Mouse (Mus musculus): Measurements from ENCODE around the gene Trim3. TPM values are rescaled to one million over a fixed set of nuclear protein-coding genes. Genes with fewer than 3 reads are reported as not detected.

The Trim3 gene
- 3.7 and 3.8 TPM in 2 replicates for polyA plus RNA-seq (2015; fragmentation: Nextera tagmentation; extraction: Ambion mirVana)

- Histone ChIP-seq H3K4me3 (replicated peaks) (peak within 1 kb of the TSS; percentile 73), H3K9me3 (replicated peaks) (no peaks in the 10 kb centered on the region), H3K27me3 (peaks cover 13% of the 10 kb centered on the region), H3K4me1 (replicated peaks) (peaks cover 35% of the 10 kb centered on the region), H3K4me2 (peak within 1 kb of the TSS; percentile 97), H3K9ac (peak within 1 kb of the TSS; percentile 79), H3K36me3 (peaks cover 25% of the 10 kb centered on the region), H3K27ac (peak within 1 kb of the TSS; percentile 18; the same call in 1 of the 2 replicates)
- ATAC-seq (ENCODE audit: low read depth) (peak; percentile 90), DNase-seq (peak; percentile 78)
- WGBS (ENCODE audit: insufficient replicate concordance): 1% methylated on average over 61 of the region's 71 CpGs
Observed at GRCm38 (mm10) chr7:105633127-105633800, at the start of gene Trim3. Gene Trim3 (minus strand): TSS chr7:105633571.

- H3K36me3 ChIP-seq: peaks cover 3% of the 10 kb centered on the region; the same call in 1 of the 2 replicates
- H3K9ac ChIP-seq: peak within 1 kb of the TSS; percentile 56
- H3K27me3 ChIP-seq: no peaks in the 10 kb centered on the region
- H3K9me3 ChIP-seq (replicated peaks): no peaks in the 10 kb centered on the region
- peak within 1 kb of the TSS; percentile 14; the same call in 1 of the 2 replicates for H3K27ac ChIP-seq
- DNase-seq (peak; percentile 75), ATAC-seq (ENCODE audit: low read depth) (peak; percentile 96)
- peaks cover 16% of the 10 kb centered on the region for H3K4me1 ChIP-seq (replicated peaks)
- 2% methylated on average over 17 of the region's 17 CpGs for WGBS (ENCODE audit: insufficient replicate concordance)
- peak within 1 kb of the TSS; percentile 54 for H3K4me3 ChIP-seq (replicated peaks)
- peak within 1 kb of the TSS; percentile 74 for H3K4me2 ChIP-seq
Observed at GRCm38 (mm10) chr7:105650639-105651435, 17.5 kb upstream of the Trim3 start, which contains the start of gene Dnhd1. Gene Dnhd1 (plus strand): TSS chr7:105650827.

DNA sequence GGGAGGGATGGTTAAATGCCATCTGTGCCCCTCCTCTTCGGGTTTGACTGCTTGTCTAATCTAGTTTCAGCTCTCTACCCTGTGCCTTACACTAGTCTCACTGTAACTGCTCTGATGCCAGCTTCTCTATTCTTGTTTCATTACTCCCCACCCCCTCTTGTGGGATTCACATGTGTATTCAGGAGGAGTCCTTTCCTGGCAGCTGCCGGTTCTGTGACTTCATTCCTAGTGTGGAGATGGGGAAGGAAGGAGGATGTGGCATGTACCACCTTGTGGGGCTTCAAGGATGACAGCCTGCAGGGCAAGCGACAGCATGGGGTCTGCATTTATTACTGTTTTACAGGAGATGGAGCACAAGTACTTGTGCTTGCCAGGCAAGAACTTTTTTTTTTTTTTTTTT lies 8.6 kb upstream of the Trim3 start:
- 0 out of 2 replicates have a peak overlapping the region, but pooled peaks have one; percentile 19 for H3K27ac ChIP-seq
- H3K9ac ChIP-seq: peak overlapping the region; percentile 85
- no peaks in the 10 kb centered on the region for H3K9me3 ChIP-seq (replicated peaks)
- H3K4me1 ChIP-seq (replicated peaks): peaks cover 30% of the 10 kb centered on the region
- no peaks in the 10 kb centered on the region for H3K27me3 ChIP-seq
- peak overlapping the region; percentile 81 for H3K4me2 ChIP-seq
- WGBS (ENCODE audit: insufficient replicate concordance): 58% methylated on average over 3 of the region's 3 CpGs
- no peak for ATAC-seq (ENCODE audit: low read depth)
- no peak for DNase-seq
- H3K4me3 ChIP-seq (replicated peaks): peak overlapping the region; percentile 81
- peaks cover 27% of the 10 kb centered on the region for H3K36me3 ChIP-seq

DNA sequence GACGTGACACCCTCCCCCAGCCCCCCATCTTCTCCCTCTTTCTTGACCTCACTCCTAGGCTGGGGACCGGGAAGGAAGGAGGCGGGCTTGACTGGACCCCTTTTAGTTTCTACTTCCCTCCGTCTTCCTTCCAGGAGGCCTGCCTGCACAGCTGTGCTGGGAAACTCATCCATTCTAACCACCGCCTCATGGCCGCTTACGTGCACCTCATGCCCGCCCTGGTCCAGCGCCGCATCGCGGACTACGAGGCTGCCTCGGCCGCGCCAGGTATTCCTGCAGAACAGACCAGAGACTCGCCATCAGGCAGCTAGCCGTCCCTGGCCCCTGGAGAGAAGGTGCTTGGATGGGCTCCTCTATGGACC lies 7.5 kb upstream of the Trim3 start:
- peak overlapping the region; percentile 81 for H3K4me2 ChIP-seq
- DNase-seq: peak; percentile 28
- peak overlapping the region; percentile 85 for H3K9ac ChIP-seq
- H3K36me3 ChIP-seq: peaks cover 36% of the 10 kb centered on the region
- H3K4me1 ChIP-seq (replicated peaks): peaks cover 37% of the 10 kb centered on the region
- H3K27ac ChIP-seq: peak overlapping the region; percentile 86
- ATAC-seq (ENCODE audit: low read depth): peak; percentile 6
- H3K9me3 ChIP-seq (replicated peaks): no peaks in the 10 kb centered on the region
- peak overlapping the region; percentile 81 for H3K4me3 ChIP-seq (replicated peaks)
- no peaks in the 10 kb centered on the region for H3K27me3 ChIP-seq
- under 1% methylated on average over 18 of the region's 18 CpGs for WGBS (ENCODE audit: insufficient replicate concordance)

GRCm38 (mm10) chr7:105640233-105640893 lies 7.0 kb upstream of the Trim3 start, which contains the start of the genes Arfip2 and Gm45799:
Gene Arfip2 (minus strand): TSS chr7:105640416.
Gene Gm45799 (plus strand): TSS chr7:105640552.
- peak within 1 kb of the TSS; percentile 81 for H3K4me2 ChIP-seq
- peak; percentile 94 for DNase-seq
- H3K9me3 ChIP-seq (replicated peaks): no peaks in the 10 kb centered on the region
- H3K4me3 ChIP-seq (replicated peaks): peak within 1 kb of the TSS; percentile 81
- peak; percentile 97 for ATAC-seq (ENCODE audit: low read depth)
- under 1% methylated on average over 45 of the region's 45 CpGs for WGBS (ENCODE audit: insufficient replicate concordance)
- H3K36me3 ChIP-seq: peaks cover 40% of the 10 kb centered on the region
- peak within 1 kb of the TSS; percentile 86 for H3K27ac ChIP-seq
- peak within 1 kb of the TSS; percentile 85 for H3K9ac ChIP-seq
- no peaks in the 10 kb centered on the region for H3K27me3 ChIP-seq
- H3K4me1 ChIP-seq (replicated peaks): peaks cover 42% of the 10 kb centered on the region

DNA sequence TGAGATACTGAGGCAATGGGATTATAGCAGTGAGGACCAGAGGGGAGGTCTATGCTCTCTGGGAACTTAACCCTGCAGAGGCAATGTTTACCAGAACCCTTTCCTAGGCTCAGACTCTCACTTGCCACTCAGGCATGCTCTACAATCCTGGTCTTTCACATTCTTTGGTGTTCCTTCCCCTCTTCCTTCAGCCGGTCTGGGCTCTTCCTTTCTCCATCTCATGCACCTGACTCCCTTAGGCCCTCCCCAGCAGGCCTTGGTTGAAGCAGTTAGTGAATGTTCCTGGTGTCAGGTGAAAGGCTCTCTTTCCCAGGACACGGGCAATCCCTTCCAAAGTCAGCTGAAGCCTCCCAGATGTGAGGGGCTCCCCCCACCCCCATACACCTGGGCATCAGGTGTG lies 6.4 kb upstream of the Trim3 start, which contains the start of gene Timm10b:
Gene Timm10b, plus strand, starts transcription at position 301 of the 400 bp plus-strand sequence.
- no peak; the same call in 1 of the 2 replicates for ATAC-seq (ENCODE audit: low read depth)
- Histone ChIP-seq H3K9ac (peak within 1 kb of the TSS; percentile 85), H3K4me2 (peak within 1 kb of the TSS; percentile 81), H3K4me3 (replicated peaks) (peak within 1 kb of the TSS; percentile 81), H3K36me3 (peaks cover 40% of the 10 kb centered on the region), H3K27ac (peak within 1 kb of the TSS; percentile 86), H3K27me3 (no peaks in the 10 kb centered on the region), H3K9me3 (replicated peaks) (no peaks in the 10 kb centered on the region), H3K4me1 (replicated peaks) (peaks cover 42% of the 10 kb centered on the region)
- 5% methylated on average over 2 of the region's 2 CpGs for WGBS (ENCODE audit: insufficient replicate concordance)
- DNase-seq: no peak

DNA sequence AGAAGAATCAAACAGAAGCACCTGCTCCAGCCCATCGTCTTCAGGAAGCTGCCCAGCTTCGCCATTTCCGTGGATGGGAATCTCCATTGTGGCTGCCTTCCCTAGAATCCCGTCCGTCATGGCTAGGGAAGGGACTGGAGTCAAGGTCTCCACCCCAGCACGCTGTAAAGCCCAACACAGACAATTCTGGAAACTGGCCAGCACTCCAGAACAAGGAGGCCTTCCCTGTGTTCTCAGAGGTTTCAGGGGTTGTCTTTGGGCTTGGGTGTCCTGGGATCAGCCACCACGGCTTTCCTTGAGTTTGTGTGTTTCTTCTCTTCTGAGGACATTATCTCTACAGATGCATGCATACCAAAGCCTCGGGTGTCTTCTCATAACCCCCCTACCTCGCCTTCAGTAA lies 5.9 kb upstream of the Trim3 start:
- Histone ChIP-seq H3K4me3 (replicated peaks) (peak overlapping the region; percentile 81), H3K27ac (no peak overlapping the region), H3K4me1 (replicated peaks) (peaks cover 47% of the 10 kb centered on the region), H3K9ac (peak overlapping the region; percentile 85), H3K9me3 (replicated peaks) (no peaks in the 10 kb centered on the region), H3K4me2 (peak overlapping the region; percentile 81), H3K27me3 (no peaks in the 10 kb centered on the region), H3K36me3 (peaks cover 40% of the 10 kb centered on the region)
- no peak for DNase-seq
- WGBS (ENCODE audit: insufficient replicate concordance): 67% methylated on average over 9 of the region's 9 CpGs
- ATAC-seq (ENCODE audit: low read depth): no peak

GRCm38 (mm10) chr7:105638776-105639175 lies 5.4 kb upstream of the Trim3 start:
- DNase-seq (no peak), ATAC-seq (ENCODE audit: low read depth) (no peak)
- peak overlapping the region; percentile 81; the same call in 1 of the 2 replicates for H3K4me2 ChIP-seq
- peaks cover 40% of the 10 kb centered on the region for H3K36me3 ChIP-seq
- no peak overlapping the region for H3K27ac ChIP-seq
- H3K4me3 ChIP-seq (replicated peaks): peak overlapping the region; percentile 81; the same call in 1 of the 2 replicates
- 0 out of 2 replicates have a peak overlapping the region, but pooled peaks have one; percentile 22 for H3K9ac ChIP-seq
- H3K9me3 ChIP-seq (replicated peaks): no peaks in the 10 kb centered on the region
- H3K4me1 ChIP-seq (replicated peaks): peaks cover 49% of the 10 kb centered on the region
- no peaks in the 10 kb centered on the region for H3K27me3 ChIP-seq
- 82% methylated on average over 6 of the region's 6 CpGs for WGBS (ENCODE audit: insufficient replicate concordance)

GRCm38 (mm10) chr7:105635726-105636125 lies 2.4 kb upstream of the Trim3 start:
- H3K27ac ChIP-seq: no peak overlapping the region
- ATAC-seq (ENCODE audit: low read depth) (no peak), DNase-seq (no peak)
- H3K4me2 ChIP-seq: no peak overlapping the region
- WGBS (ENCODE audit: insufficient replicate concordance): 97% methylated on average over 2 of the region's 2 CpGs
- peaks cover 13% of the 10 kb centered on the region for H3K27me3 ChIP-seq
- H3K4me3 ChIP-seq (replicated peaks): no peak overlapping the region
- peaks cover 25% of the 10 kb centered on the region for H3K36me3 ChIP-seq
- H3K4me1 ChIP-seq (replicated peaks): peaks cover 46% of the 10 kb centered on the region
- no peaks in the 10 kb centered on the region for H3K9me3 ChIP-seq (replicated peaks)
- no peak overlapping the region for H3K9ac ChIP-seq

DNA sequence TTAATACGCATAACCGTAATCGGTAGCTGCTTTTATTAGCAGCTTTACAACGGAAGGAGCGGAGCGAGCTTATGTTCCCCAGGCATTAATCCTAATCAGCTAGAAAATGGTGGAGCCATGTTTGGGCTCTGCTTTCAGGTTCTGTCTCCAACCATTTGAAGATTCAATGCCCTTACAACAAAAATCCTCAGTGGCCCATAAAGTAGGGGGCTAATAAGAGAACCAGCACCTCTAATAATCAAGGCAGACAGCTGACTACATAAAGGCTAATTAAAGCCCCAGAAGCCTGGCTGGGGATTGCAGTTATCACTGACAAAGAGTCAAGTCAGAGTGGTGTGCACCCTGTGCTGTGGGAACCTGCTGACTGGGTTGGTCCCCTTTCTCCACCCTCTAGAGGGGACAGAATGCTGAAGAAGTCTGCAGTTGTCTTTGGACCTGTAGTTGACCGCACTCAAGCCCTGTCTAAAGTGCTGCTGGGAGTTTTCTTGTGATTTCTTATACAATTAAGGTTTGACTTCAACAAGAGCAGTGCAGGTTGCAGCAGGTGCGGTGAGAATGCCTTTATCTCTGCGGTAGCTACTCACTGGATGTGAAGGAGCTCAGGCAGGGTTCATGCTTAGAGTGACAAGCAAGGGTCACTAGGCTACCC lies 1.0 kb upstream of the Trim3 start:
- Histone ChIP-seq H3K4me1 (replicated peaks) (peaks cover 40% of the 10 kb centered on the region), H3K36me3 (peaks cover 25% of the 10 kb centered on the region), H3K4me3 (replicated peaks) (peak overlapping the region; percentile 73), H3K9ac (peak overlapping the region; percentile 79; the same call in 1 of the 2 replicates), H3K9me3 (replicated peaks) (no peaks in the 10 kb centered on the region), H3K27me3 (peaks cover 13% of the 10 kb centered on the region), H3K27ac (no peak overlapping the region), H3K4me2 (peak overlapping the region; percentile 97)
- DNase-seq (no peak), ATAC-seq (ENCODE audit: low read depth) (no peak)
- WGBS (ENCODE audit: insufficient replicate concordance): 48% methylated on average over 9 of the region's 9 CpGs
